Mouse (Mus musculus) spleen, adult 12 weeks (tissue): Measurements from ENCODE around the gene Mphosph9.
"Not testable (repeated sequence)": the region's sequence is repeated elsewhere in the genome, so short reads cannot be mapped to it uniquely, and the experiment has no call there.

ENCODE experiments used
- DNase-seq: peaks from one replicate; pipeline ENCODE4 v3.0.0; 2022; ENCODE audit warnings: low spot score

The Mphosph9 gene

GRCm38 (mm10) chr5:124234778-124235177, 93.0 kb downstream of the Mphosph9 start:
- DNase-seq = no peak

DNA sequence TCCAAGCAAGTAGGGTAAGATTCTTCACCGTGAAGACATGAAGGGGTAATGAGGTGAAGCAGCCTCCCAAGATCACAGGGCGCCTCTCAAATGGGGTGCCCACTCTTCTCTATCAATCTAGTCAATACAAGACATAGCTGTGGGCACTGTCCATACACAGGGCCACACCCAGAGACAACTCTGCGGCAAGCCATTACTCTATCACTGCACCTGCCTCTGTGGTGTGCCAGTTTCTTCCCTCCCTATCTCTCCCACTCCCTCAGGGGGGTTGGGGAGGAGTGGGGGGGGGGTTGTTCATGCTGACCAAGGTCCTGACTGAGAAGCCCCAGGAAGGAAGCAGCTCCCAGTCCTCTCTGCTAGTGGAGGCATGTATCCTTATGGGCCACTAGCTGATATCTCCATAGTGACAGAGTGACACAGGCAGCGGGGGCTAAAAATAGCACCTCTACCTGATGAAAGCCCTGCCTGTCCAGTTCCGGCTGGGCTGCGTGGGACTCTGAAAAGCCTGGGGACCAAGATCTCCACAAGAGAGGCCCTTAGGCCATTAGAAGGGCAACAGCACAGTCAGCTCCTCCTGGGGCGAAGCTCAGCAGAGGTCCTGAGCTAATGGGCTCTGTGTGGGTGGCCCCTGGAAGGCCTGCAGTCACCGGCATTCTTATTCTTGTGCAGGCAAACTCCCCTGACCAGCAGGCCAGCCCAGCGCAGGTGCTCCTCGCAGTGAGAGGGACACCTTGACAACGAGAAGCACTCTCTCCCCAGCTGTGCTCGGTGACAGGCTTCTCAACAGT, 93.7 kb downstream of the Mphosph9 start:
- DNase-seq = no peak

DNA sequence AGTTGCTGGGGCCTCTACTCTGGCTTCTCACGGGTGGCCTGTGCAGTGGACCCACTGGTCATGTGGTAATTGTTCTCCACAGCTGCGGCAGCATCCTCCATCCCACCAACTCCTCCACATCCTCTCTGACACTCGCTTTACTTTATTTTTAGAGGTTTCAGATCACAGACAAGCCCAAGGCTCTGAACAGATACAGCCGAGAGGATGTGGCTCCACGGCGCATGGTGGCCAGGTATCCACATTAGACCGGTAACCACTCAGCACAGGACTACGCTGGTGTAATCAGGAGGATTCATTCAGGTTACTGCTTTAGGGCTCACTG, 94.7 kb downstream of the Mphosph9 start:
- no peak for DNase-seq

DNA sequence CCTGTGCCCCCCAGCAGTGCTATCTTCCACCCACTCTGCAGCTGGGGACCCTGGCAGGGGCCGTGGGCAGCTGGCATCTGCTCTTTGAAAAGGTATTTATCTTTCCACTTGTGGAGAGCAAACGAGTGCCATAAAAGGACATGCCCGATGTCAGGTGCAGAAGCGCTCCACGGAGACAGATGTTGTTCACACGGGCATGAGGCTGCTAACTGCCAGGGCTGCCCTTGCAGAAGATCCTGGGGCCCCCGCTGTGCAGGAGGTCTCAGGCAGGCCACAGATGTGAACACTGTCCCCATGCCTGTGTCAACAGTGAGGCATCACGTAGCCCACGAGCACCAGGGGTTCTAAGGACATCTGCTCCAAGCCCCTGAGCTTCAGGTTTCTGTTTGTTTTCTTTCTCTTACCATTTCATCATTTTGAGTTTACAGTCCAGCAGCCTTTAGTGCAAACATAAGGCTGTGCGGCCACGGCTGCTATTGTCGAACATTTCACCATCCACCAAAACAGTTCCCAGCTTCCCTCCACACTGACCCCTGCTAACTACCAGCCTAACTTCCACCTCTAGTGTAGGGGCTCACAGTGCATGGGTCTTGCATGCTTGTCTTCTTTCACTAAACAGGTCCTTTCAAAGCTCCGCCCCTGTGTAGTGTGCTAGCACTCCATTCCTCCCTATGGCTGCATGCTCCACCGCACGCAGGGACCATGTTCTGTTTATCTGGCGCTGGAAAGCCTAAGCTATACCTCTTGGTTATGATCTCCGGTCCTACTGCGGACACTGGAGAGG, 95.2 kb downstream of the Mphosph9 start:
- no peak for DNase-seq

DNA sequence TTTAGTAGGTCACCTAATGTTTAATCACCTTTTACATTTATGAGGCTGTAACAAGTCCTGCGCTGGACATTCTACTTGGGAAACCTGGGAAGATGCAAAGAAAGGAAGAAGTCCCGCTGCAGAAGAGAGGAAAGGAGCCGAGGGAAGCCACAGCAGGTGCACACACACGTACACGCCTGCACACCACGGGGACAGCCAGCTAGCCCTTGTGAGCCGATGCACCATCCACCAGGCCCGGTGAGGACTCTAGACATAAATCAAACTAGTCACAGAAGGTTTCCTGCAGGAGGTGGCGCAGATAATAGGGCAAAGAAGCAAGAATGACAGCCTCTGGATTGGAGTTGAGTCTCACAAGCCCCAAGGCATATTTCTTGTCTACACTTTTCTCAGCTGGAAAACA, 97.3 kb downstream of the Mphosph9 start:
- no peak for DNase-seq

- DNase-seq = no peak
Observed at GRCm38 (mm10) chr5:124227193-124227592, 100.6 kb downstream of the Mphosph9 start.

DNA sequence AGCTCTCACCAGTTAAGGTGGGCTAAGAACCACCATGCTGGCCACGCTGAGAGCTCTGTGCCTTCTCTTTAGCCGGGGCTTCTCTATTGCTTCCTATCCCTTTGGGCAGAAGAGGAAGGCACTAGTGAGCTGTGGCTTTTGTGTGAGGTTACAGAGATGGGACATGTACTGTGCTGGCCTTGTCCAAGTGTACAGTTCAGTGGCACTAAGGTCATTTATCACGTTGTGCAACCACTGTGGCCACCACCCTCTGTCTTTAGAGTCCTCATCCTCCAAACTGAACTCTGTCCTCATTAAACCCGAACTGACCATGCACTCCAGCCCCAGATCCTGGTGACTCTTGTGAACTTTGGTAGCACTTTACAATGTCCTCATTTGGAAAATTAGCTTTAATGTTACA, 101.3 kb downstream of the Mphosph9 start:
- no peak for DNase-seq

GRCm38 (mm10) chr5:124225891-124226290, 101.9 kb downstream of the Mphosph9 start:
- DNase-seq = no peak

DNA sequence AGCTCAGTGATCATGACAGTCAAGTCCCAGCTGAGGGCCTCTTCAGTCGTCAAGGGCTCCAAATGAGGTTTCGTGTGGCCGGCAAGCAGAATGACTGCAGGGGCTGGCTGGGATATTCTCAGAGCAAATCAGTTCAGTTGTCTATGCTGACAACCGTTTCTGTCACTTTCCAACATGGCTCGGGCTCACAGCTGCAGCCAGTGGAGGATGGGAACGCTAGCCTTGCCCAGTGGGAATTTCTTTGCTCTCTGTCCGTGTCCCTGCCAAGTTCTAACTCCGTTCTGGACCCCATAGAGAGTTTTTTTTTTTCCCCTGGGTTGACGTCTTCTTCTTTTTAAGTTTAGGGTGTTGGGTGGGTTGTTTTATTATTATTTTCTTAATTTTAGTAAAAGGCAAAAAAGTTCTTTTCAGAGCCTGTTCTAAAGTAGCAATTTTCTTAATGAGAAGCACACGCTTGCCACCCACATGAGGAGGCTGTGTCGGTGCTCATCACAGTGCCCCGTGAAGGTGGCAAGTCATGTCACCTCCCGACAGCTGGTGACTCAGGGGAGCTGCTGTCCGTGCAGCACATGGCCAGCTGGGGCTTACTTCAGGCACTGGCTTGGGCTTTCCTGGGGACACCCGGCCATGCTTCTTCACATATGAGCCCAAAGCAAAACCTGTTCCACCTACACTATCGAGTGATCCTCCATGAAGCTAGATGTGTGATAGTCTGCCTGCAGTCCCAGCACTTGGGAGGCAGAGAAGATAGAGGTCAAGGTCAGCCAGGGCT, 103.3 kb downstream of the Mphosph9 start:
- DNase-seq = no peak

DNA sequence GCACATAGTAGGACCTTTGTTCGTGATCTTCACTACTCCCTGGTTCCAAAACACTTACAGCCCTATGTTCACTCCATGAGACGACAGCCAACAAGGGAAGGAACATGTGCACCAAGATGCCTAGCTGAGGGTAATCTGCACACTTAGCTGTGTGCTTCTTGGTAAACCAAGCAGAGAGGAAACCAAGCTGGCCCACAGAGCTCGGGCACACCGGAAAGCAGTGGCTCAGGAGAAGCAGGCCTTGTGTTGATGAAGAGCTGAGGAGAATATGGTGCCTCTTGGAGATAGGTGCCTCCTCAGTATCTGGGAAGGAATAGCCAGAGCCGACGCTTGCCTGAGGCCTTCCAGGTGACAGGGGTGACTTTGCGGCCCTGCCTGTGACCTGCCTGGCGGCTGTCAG, 104.2 kb downstream of the Mphosph9 start:
- DNase-seq = no peak

DNA sequence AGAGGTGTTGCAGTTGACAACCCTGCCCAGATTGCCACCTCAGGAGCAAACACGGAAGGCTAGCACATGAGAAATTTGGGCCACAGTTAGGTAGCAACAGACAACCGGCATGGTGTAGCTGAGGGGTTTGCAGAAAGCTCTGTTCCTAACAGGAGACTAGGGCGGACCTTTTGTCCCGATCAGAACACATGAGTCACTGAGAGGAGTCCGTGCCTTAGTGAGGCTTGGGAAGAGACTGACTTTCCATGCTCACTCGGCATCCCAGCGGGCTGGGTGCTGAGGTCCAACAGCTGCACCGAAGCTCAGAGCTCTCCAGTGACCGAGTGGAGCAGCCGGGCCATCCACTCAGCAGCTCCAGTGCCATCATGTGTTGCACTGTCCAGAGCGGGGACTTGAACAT, 105.1 kb downstream of the Mphosph9 start:
- no peak for DNase-seq

DNA sequence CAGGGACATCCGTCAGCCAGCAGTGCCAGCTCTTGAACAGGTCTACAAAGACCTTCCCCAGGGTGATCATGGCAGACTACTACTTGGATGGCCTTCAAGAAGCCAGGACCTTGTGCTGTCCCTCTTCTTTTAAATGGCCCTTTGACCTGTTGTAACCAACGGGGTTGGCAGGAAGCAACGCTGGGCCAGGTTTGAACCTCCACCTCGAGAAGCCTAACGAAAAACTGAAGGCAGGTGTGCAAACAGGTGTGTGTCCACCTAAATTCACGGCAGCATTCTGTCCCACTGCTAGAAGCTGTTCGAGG, 106.1 kb downstream of the Mphosph9 start:
- no peak for DNase-seq

DNA sequence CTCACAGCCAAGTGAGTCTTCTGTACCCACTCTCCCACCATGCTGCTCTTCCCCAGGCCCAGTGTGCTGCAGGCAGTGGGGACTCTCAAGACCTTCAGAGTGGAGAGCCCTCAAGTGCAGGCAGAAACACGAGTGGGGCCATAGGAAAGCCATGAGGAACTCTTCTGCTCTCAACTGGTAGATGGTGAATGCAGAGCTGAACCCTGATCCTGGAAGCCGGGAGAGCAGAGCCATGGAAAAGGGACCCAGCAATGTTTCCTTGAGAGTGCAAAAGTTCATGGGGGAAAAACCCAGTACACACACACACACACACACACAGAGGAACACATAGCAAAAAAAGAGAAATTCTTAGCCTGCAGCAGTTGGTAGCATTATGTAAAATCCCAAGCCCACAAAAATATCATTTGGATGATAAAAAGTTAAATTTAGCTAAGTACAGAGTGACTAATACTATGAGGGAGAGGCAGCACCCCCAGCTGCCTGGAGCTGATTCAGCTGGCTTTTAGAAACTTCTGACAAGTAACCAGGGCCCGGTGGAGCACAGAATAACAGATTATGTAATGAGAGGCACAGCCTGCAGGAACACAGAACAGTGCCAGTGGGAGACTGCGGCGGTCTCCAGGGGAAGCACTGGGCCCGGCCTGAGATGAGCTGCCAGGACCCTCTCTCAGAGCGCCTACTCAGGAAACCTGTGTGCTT, 106.6 kb downstream of the Mphosph9 start:
- DNase-seq = no peak

GRCm38 (mm10) chr5:124220551-124220950, 107.2 kb downstream of the Mphosph9 start:
- DNase-seq = no peak

DNA sequence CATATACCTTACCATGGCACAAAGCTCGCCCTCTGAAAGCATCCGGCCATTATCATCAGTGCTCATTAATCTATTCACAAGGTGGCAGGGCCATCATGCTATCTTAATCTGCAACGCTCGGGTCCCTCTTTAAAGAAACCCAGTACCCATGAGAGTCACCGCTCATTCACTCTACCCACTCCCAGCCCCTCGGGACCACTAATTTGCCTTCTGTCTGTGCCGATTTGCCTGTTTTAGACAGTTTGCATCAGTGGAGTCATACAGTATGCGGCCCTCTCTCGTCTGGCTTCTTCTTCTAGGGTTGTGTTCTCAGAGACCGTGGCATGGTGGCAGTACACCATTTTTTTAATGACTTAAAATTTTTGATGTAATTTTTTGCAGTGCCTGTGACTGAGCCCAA, 108.3 kb downstream of the Mphosph9 start:
- DNase-seq = no peak

GRCm38 (mm10) chr5:124218986-124219385, 108.8 kb downstream of the Mphosph9 start:
- DNase-seq = no peak

- no peak for DNase-seq
Observed at GRCm38 (mm10) chr5:124217566-124218249, 110.1 kb downstream of the Mphosph9 start.

DNA sequence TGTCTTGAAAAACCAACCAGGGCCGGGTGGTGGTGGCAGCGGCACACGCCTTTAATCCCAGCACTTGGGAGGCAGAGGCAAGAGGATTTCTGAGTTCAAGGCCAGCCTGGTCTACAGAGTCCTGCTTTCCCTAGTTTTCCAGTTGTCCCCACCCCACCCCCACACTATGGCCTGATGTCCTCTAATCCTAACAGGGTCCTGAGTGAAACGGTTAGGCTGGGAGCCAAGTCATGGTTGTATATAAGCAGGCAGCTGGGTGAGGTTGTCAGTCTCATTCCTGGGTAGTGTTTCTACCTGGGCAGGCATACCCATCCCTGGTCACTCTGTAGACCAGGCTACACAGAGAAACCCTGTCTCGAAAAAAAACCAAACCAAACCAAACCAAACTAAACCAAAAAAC, 110.7 kb downstream of the Mphosph9 start:
- not testable (repeated sequence) for DNase-seq

DNA sequence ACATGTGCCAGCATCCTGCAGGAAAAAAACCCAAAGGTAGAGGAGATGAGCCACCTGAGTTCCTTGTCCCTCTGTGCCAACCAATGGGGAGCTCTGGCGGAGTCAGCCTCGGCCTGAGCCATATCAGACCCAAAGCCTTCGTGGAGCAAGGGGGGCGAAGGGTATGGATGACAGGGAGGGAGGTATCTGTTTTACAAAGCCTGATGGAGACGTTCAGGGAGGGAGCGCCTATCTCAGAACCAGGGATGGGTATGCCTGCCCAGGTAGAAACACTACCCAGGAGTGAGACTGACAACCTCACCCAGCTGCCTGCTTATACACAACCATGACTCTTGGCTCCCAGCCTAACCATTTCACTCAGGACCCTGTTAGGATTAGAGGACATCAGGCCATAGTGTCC, 111.4 kb downstream of the Mphosph9 start:
- DNase-seq = no peak

DNA sequence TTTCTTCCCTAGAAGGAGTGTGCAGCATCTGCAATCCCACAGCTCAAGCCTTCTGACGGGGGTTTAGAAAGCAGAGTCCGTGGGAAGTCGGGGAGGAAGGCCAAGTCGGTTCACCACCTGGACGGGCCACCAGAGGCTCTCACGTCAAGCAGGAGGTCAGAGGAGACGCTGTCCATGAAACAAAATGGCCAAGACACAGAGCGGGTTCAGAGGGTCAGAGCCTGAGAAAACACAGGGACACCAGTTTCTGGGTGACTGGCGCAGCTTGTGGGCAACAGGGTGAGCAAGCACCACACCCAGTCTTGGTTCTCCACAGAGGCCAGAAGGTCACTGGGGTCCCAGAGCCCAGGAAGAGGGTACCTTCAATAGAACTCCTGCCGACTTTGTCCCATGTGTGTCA, 112.1 kb downstream of the Mphosph9 start:
- DNase-seq = no peak

GRCm38 (mm10) chr5:124214516-124215145, 113.1 kb downstream of the Mphosph9 start:
- no peak for DNase-seq
